Mouse (Mus musculus) stomach, embryonic 16.5 days (tissue): Measurements from ENCODE around the gene Wdr34. TPM values are rescaled to one million over a fixed set of nuclear protein-coding genes. Genes with fewer than 3 reads are reported as not detected.

Source experiments
- ATAC-seq: fragments of 200-750 bp; cut with Nextera tagmentation; 2 replicates; pipeline ENCODE4 v1.8.0; 2017; ENCODE audit warnings: moderate number of reproducible peaks, moderate TSS enrichment; ENCODE audit not compliant: insufficient read depth, low FRiP score
- H3K27ac ChIP-seq: fragments of 300-500 bp; sonication (generic); 2 replicates; pipeline ENCODE4 v1.5.1; 2014; ENCODE audit warnings: low read length
- H3K27me3 ChIP-seq: fragments of 300-500 bp; sonication (generic); 2 replicates; pipeline ENCODE4 v1.6.1; 2014; ENCODE audit warnings: low read length, control low read depth, mixed read lengths; ENCODE audit not compliant: control insufficient read depth, insufficient read depth
- H3K36me3 ChIP-seq: fragments of 300-500 bp; sonication (generic); 2 replicates; pipeline ENCODE4 v1.6.1; 2014; ENCODE audit warnings: low read length; ENCODE audit not compliant: control insufficient read depth, insufficient read depth
- H3K4me1 ChIP-seq: fragments of 300-500 bp; sonication (generic); 2 replicates; pipeline ENCODE4 v1.6.1; 2014; ENCODE audit warnings: low read length, control low read depth, mixed read lengths; ENCODE audit not compliant: control insufficient read depth, insufficient read depth
- H3K4me2 ChIP-seq: fragments of 300-500 bp; sonication (generic); 2 replicates; pipeline ENCODE4 v1.6.1; 2014; ENCODE audit warnings: low read depth, low read length, mixed read lengths
- H3K4me3 ChIP-seq: fragments of 300-500 bp; sonication (generic); replicated peaks from 2 replicates; pipeline ENCODE4 v1.5.1; 2014; ENCODE audit warnings: mild to moderate bottlenecking, low read length
- H3K9ac ChIP-seq: fragments of 300-500 bp; sonication (generic); 2 replicates; pipeline ENCODE4 v1.6.1; 2014; ENCODE audit warnings: low read length
- H3K9me3 ChIP-seq: fragments of 300-500 bp; sonication (generic); replicated peaks from 2 replicates; pipeline ENCODE4 v1.6.1; 2016; ENCODE audit warnings: low read length, control low read depth; ENCODE audit not compliant: control insufficient read depth
- WGBS: fragments of 180-500 bp; shearing (Covaris S2); extraction: QIAGEN DNeasy Blood & Tissue Kit; methylation state at CpG from one replicate; pipeline ENCODE4 v1.1.7; 2014; 5-methylcytosine and 5-hydroxymethylcytosine counted together
- polyA plus RNA-seq: library from polyadenylated mRNA; unstranded; fragments of >200 nt; fragmentation: Nextera tagmentation; extraction: Ambion mirVana; gene quantifications from 2 replicates; pipeline ENCODE4 v1.2.1, GENCODE M21; 2015

Gene Wdr34
- polyA plus RNA-seq, result 23.2 and 26.1 TPM in 2 replicates

DNA sequence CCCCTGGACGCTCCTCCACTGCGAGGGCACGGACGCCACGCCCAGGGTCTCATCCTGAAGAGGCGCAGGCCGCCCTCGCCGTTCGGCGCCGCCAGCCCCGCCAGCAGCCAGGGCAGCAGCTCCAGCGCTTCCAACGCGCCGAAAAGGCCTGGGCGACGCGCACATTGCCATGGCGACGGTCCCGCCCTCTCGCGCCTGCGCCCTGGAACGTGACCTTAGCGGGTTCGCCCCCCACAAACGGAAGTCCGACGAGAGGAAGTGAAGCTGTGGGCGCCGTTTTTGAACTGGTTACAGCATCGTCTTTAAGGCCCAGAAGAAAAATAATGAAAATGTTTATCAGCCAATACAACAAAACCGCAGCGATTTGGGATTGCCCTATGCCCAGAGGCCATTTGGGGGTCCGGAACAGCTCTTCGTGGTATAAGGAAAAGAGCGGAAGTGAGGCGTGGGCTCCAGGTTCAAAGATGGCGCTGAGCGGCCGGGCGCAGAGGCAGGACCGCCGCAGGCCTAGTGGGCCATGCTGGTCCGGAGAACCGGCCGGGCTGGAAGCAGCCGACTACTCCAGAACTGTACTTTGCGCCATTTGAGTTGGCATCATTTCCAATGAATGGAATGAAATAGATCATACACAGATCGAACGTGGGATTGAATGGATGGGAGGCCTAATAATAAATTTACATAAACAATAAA, at the start of gene Wdr34:
TSS of gene Wdr34 (minus strand) at position 183 of the 690 bp plus-strand sequence.
- peak within 1 kb of the TSS; percentile 73 for H3K4me3 ChIP-seq
- H3K4me2 ChIP-seq, result peak within 1 kb of the TSS; percentile 61
- peak within 1 kb of the TSS; percentile 82 for H3K9ac ChIP-seq
- under 1% methylated on average over 54 of the region's 54 CpGs for WGBS
- no peaks in the 10 kb centered on the region for H3K9me3 ChIP-seq
- no peaks in the 10 kb centered on the region for H3K36me3 ChIP-seq
- H3K4me1 ChIP-seq, result 0 out of 2 replicates have a peak, but pooled peaks cover 7% of the 10 kb centered on the region
- H3K27me3 ChIP-seq, result no peaks in the 10 kb centered on the region
- H3K27ac ChIP-seq, result peak within 1 kb of the TSS; percentile 95
- ATAC-seq, result peak; percentile 97

DNA sequence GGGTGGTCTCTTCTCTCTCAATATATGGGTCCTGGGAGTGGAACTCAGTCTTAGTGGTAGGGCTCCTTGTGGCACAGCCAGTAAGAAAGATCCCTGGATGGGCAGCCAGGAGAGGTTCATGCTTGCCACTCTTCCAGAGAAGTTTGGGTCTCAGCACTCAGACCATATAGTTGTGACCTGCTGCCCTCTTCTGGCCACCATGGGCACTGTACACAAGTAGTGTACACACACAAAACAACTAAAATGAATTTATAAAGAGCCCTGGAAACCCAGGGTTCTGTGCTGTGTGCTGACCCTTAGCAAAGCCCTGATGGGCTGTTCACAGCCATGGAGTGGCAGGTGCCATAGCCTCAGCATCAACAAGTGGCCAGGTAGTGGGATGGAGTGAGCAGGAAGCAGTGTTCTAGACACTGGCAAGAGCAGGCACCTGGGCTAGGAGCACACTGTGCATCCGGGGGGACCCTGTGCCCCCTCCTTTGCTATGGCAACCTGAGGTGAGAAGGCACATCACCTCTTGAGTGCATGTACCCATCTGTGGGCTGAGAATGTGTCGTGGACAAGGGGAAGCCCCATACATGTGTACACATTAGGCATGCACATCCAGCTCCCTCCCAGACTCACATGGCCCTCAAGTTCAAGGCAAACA, 47.3 kb upstream of the Wdr34 start:
- H3K4me3 ChIP-seq, result no peak overlapping the region
- WGBS, result 84% methylated on average over 2 of the region's 2 CpGs

DNA sequence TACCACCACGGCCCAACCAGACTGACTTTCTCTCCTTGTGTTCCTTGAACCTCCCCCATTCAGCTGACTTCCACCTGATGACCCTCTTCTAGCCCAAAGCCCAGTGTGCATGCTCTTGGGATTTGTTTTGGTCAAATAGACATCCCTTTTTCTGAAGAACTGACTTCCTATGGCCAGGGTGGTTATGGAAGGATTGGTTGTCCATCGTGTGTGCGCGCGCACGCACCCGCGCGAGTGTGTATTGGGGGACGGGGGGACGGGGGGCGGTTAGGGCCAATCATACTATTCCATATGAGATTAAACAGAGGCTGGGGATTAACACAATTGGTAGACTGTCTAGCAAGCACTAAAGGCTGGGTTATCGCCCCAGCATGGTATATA, 45.5 kb upstream of the Wdr34 start:
- no peak for ATAC-seq
- Histone ChIP-seq H3K27ac (peak overlapping the region; percentile 82), H3K4me3 (peak overlapping the region; percentile 69), H3K9ac (peak overlapping the region; percentile 85), H3K9me3 (no peaks in the 10 kb centered on the region), H3K4me1 (no peaks in the 10 kb centered on the region), H3K36me3 (no peaks in the 10 kb centered on the region), H3K27me3 (no peaks in the 10 kb centered on the region), H3K4me2 (peak overlapping the region; percentile 87)
- under 1% methylated on average over 13 of the region's 13 CpGs for WGBS

More for the DNA sequence above, 47.3 kb upstream of the Wdr34 start:
- Histone ChIP-seq H3K4me1 (no peaks in the 10 kb centered on the region), H3K27ac (no peak overlapping the region), H3K36me3 (0 out of 2 replicates have a peak, but pooled peaks cover 4% of the 10 kb centered on the region), H3K9me3 (no peaks in the 10 kb centered on the region), H3K9ac (no peak overlapping the region), H3K4me2 (no peak overlapping the region), H3K27me3 (no peaks in the 10 kb centered on the region)
- no peak for ATAC-seq

DNA sequence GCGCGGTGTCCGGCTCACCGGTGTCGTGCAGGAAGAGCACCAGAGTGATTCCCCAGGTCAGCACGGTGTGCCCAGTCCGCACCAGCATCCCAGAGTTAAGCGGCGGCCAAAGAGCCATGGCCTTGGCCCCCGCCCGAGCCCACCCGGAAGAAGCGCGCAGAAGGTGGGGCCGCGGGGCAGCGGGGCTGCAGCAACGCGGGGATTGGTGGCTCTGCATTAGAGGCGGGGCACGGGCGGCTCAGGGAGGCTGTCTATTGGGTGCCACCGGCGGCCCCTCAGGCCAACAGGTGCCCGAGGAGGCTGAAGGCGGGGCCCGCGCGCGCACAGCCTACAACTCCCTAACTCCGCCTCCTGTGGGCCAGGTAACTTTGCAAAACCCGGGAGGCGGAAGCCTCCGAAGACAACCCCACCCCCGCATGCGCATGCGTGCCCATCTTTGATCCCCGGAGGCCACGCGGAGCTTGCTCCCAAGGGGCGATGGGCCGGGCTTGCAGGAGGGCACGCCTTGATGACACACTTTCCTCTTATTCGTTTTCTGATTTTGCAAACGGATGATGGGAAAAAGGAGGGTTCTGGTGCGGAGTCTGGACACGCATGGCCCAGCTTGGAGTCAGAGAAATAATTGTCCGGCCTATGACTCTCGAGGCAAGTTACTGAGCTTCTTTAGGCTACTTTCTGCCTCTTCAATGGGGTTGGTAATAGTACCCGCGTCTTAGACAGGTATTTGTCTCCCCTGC, 45.0 kb upstream of the Wdr34 start, which contains the start of gene Zdhhc12:
TSS of gene Zdhhc12 (minus strand) at position 178 of the 737 bp plus-strand sequence.
- Histone ChIP-seq H3K36me3 (no peaks in the 10 kb centered on the region), H3K4me3 (peak within 1 kb of the TSS; percentile 69), H3K4me1 (no peaks in the 10 kb centered on the region), H3K9ac (peak within 1 kb of the TSS; percentile 85), H3K27me3 (no peaks in the 10 kb centered on the region), H3K4me2 (peak within 1 kb of the TSS; percentile 87), H3K27ac (peak within 1 kb of the TSS; percentile 82), H3K9me3 (no peaks in the 10 kb centered on the region)
- peak; percentile 98 for ATAC-seq
- under 1% methylated on average over 51 of the region's 51 CpGs for WGBS

DNA sequence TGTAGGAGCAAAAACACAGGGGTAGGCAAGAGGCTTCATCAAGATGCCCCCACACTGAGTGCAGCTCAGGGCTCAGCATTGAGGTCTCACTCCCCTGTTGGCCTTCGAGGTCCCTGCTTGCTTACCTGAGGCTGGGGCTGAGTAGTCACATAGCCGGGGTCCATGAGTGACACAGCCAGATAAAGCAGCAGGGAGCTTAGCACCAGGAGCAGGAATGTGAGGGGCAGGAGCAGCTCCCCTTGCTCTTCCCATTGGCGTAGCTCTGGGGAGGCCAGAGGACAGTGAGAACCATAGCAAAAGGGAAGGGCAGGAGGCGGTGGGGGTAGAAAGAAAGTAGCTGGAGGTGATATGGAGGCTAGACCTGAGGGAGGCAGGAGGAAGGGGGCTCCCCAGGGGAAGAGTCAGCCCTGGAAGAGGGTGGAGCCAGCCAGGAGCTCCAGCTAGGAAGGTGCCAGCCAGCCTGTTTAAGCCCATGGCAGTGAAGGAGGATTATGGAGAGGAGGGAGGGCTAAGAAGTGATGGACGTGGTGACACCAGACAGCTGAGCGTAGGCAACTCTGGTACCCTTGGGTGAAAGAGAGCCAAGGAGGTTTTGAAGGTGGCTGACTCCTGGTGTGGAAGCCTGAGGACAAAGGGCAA, 43.7 kb upstream of the Wdr34 start:
- peak overlapping the region; percentile 69 for H3K4me3 ChIP-seq
- H3K4me1 ChIP-seq, result no peaks in the 10 kb centered on the region
- ATAC-seq, result no peak
- 43% methylated on average over 6 of the region's 6 CpGs for WGBS
- H3K27me3 ChIP-seq, result no peaks in the 10 kb centered on the region
- no peaks in the 10 kb centered on the region for H3K9me3 ChIP-seq
- H3K36me3 ChIP-seq, result no peaks in the 10 kb centered on the region
- H3K27ac ChIP-seq, result no peak overlapping the region
- peak overlapping the region; percentile 87 for H3K4me2 ChIP-seq
- peak overlapping the region; percentile 85; the same call in 1 of the 2 replicates for H3K9ac ChIP-seq

DNA sequence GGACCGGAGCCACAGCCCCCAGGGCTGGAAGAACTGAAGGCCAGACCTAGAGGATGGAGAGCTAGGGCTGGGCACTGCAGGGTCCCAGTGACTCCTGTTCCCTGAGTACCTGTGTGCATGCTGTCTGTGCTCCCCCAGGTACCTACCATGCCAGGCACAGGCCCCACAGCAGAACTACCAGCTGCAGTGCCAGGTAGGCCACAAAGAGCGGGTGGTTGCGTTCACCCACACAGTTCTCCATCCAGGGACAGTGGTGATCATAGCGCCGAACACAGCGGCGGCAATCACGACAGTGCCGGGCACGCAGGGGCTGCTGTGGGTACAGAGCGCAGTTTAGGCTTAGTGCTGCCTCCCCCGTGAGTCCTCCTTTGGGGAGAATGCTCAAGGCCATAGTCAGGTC, 42.8 kb upstream of the Wdr34 start:
- Histone ChIP-seq H3K27me3 (no peaks in the 10 kb centered on the region), H3K27ac (no peak overlapping the region), H3K9ac (no peak overlapping the region), H3K4me2 (no peak overlapping the region), H3K4me1 (no peaks in the 10 kb centered on the region), H3K4me3 (no peak overlapping the region), H3K36me3 (no peaks in the 10 kb centered on the region), H3K9me3 (no peaks in the 10 kb centered on the region)
- 95% methylated on average over 12 of the region's 12 CpGs for WGBS
- ATAC-seq, result no peak

DNA sequence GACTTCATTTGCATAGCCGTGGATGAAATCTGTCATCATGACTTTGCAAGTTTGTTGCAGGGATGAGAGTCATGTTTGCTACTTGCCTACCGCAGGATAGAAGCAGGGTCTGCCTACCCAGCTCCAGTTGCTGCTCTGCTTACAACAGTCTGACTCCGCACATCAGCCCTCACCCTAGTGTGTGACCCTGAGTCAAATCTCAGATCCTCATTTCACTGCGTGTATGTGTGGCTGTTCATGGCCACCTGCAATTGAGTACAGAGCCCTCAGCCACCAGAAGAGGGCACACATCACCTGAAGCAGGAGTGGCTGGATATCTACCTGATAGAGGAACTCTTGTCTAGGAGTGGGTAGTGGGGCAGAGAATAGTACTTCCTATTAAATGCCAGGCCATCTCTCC, 38.6 kb upstream of the Wdr34 start:
- H3K4me3 ChIP-seq, result no peak overlapping the region
- no peaks in the 10 kb centered on the region for H3K27me3 ChIP-seq
- no peaks in the 10 kb centered on the region for H3K4me1 ChIP-seq
- H3K9me3 ChIP-seq, result no peaks in the 10 kb centered on the region
- H3K27ac ChIP-seq, result no peak overlapping the region
- H3K9ac ChIP-seq, result no peak overlapping the region
- ATAC-seq, result no peak
- H3K4me2 ChIP-seq, result no peak overlapping the region
- 92% methylated on average over 4 of the region's 4 CpGs for WGBS
- no peaks in the 10 kb centered on the region for H3K36me3 ChIP-seq

DNA sequence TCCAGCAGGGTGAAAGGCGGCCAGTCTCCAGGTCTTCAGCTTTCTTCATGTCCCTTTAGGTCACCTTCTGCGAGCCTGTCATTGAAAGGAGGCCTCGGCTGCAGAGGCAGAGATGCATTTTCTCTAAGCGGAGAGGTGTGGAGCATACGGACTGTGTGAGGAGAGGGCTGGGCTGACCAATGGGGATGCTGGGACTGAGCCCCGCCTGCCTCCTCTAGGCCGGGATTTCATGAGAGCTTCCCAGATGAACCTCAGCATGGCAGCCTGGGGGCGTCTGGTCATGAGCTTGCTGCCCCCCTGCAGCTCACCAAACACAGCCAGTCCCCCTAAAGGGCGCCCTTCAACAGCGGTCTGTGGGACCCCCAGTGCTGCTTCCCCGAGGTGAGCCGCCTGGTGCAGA, 36.0 kb upstream of the Wdr34 start:
- no peaks in the 10 kb centered on the region for H3K9me3 ChIP-seq
- H3K4me2 ChIP-seq, result peak overlapping the region; percentile 42
- H3K27me3 ChIP-seq, result no peaks in the 10 kb centered on the region
- H3K4me1 ChIP-seq, result no peaks in the 10 kb centered on the region
- WGBS, result 15% methylated on average over 12 of the region's 12 CpGs
- peak overlapping the region; percentile 29 for H3K4me3 ChIP-seq
- no peak overlapping the region for H3K27ac ChIP-seq
- H3K9ac ChIP-seq, result peak overlapping the region; percentile 51; the same call in 1 of the 2 replicates
- H3K36me3 ChIP-seq, result no peaks in the 10 kb centered on the region
- peak; percentile 55; the same call in 1 of the 2 replicates for ATAC-seq
